Mouse (Mus musculus) kidney, embryonic 14.5 days (tissue): ENCODE measurements around the gene Tent5b. TPM values are rescaled to one million over a fixed set of nuclear protein-coding genes. Genes with fewer than 3 reads are reported as not detected.

Experiments
- ATAC-seq: fragments of 200-750 bp; cut with Nextera tagmentation; 2 replicates; pipeline ENCODE4 v1.8.0; 2017; ENCODE audit warnings: moderate number of reproducible peaks, mild to moderate bottlenecking, moderate TSS enrichment, moderate library complexity; ENCODE audit not compliant: low FRiP score, low TSS enrichment
- H3K27ac ChIP-seq: fragments of 300-500 bp; sonication (generic); 2 replicates; pipeline ENCODE4 v1.5.1; 2014; ENCODE audit warnings: low read depth, mild to moderate bottlenecking, low read length, moderate library complexity, mixed read lengths
- H3K27me3 ChIP-seq: fragments of 300-500 bp; sonication (generic); 2 replicates; pipeline ENCODE4 v1.6.1; 2014; ENCODE audit warnings: mild to moderate bottlenecking, low read length; ENCODE audit not compliant: control insufficient read depth, insufficient read depth
- H3K36me3 ChIP-seq: fragments of 300-500 bp; sonication (generic); 2 replicates; pipeline ENCODE4 v1.6.1; 2014; ENCODE audit warnings: low read length, mixed read lengths; ENCODE audit not compliant: control insufficient read depth, insufficient read depth
- H3K4me1 ChIP-seq: fragments of 300-500 bp; sonication (generic); 2 replicates; pipeline ENCODE4 v1.6.1; 2014; ENCODE audit warnings: low read length, mixed read lengths; ENCODE audit not compliant: control insufficient read depth, insufficient read depth
- H3K4me2 ChIP-seq: fragments of 300-500 bp; sonication (generic); replicated peaks from 2 replicates; pipeline ENCODE4 v1.6.1; 2014; ENCODE audit warnings: low read depth, mild to moderate bottlenecking, low read length
- H3K4me3 ChIP-seq: fragments of 300-500 bp; sonication (generic); 2 replicates; pipeline ENCODE4 v1.5.1; 2014; ENCODE audit warnings: mild to moderate bottlenecking, low read length
- H3K9ac ChIP-seq: fragments of 300-500 bp; sonication (generic); 2 replicates; pipeline ENCODE4 v1.6.1; 2014; ENCODE audit warnings: low read depth, mild to moderate bottlenecking, low read length, moderate library complexity
- H3K9me3 ChIP-seq: fragments of 300-500 bp; sonication (generic); 2 replicates; pipeline ENCODE4 v1.6.1; 2016; ENCODE audit warnings: low read length; ENCODE audit not compliant: control insufficient read depth
- WGBS: fragments of 180-500 bp; shearing (Covaris S2); extraction: QIAGEN DNeasy Blood & Tissue Kit; methylation state at CpG from one replicate; pipeline ENCODE4 v1.1.7; 2014; 5-methylcytosine and 5-hydroxymethylcytosine counted together
- polyA plus RNA-seq: library from polyadenylated mRNA; unstranded; fragments of >200 nt; fragmentation: Nextera tagmentation; extraction: Ambion mirVana; gene quantifications from 2 replicates; pipeline ENCODE4 v1.2.1, GENCODE M21; 2014

Gene Tent5b
- 0.35 and 0.94 TPM in 2 replicates for polyA plus RNA-seq

GRCm38 (mm10) chr4:133479458-133480184, at the start of gene Tent5b:
Gene Tent5b, plus strand, starts transcription at chr4:133480132.
- Histone ChIP-seq H3K27me3 (peaks cover 28% of the 10 kb centered on the region), H3K4me3 (peak within 1 kb of the TSS; percentile 47), H3K27ac (no peak within 1 kb of the TSS), H3K9me3 (no peaks in the 10 kb centered on the region), H3K4me2 (peak within 1 kb of the TSS; percentile 66), H3K36me3 (no peaks in the 10 kb centered on the region), H3K4me1 (peaks cover 8% of the 10 kb centered on the region), H3K9ac (peak within 1 kb of the TSS; percentile 48)
- ATAC-seq, result peak; percentile 96
- 2% methylated on average over 29 of the region's 29 CpGs for WGBS

GRCm38 (mm10) chr4:133431508-133431907, 48.4 kb upstream of the Tent5b start:
- Histone ChIP-seq H3K36me3 (no peaks in the 10 kb centered on the region), H3K9ac (no peak overlapping the region), H3K27me3 (no peaks in the 10 kb centered on the region), H3K27ac (no peak overlapping the region), H3K4me3 (no peak overlapping the region), H3K4me1 (no peaks in the 10 kb centered on the region), H3K9me3 (no peaks in the 10 kb centered on the region), H3K4me2 (no peak overlapping the region)
- 74% methylated on average over 6 of the region's 6 CpGs for WGBS
- ATAC-seq, result no peak

GRCm38 (mm10) chr4:133432560-133433171, 47.3 kb upstream of the Tent5b start:
- Histone ChIP-seq H3K4me1 (no peaks in the 10 kb centered on the region), H3K27me3 (no peaks in the 10 kb centered on the region), H3K9ac (no peak overlapping the region), H3K4me2 (no peak overlapping the region), H3K9me3 (no peaks in the 10 kb centered on the region), H3K36me3 (no peaks in the 10 kb centered on the region), H3K4me3 (0 out of 2 replicates have a peak overlapping the region, but pooled peaks have one; percentile 7), H3K27ac (no peak overlapping the region)
- 24% methylated on average over 17 of the region's 17 CpGs for WGBS
- ATAC-seq, result 0 out of 2 replicates have a peak, but pooled peaks have one; percentile 35

GRCm38 (mm10) chr4:133435921-133436320, 44.0 kb upstream of the Tent5b start:
- Histone ChIP-seq H3K27ac (no peak overlapping the region), H3K27me3 (no peaks in the 10 kb centered on the region), H3K4me3 (no peak overlapping the region), H3K4me2 (no peak overlapping the region), H3K36me3 (no peaks in the 10 kb centered on the region), H3K9ac (no peak overlapping the region), H3K9me3 (no peaks in the 10 kb centered on the region), H3K4me1 (peaks cover 17% of the 10 kb centered on the region)
- 92% methylated on average over 11 of the region's 11 CpGs for WGBS
- ATAC-seq, result no peak

- peak; percentile 79 for ATAC-seq
- Histone ChIP-seq H3K27me3 (no peaks in the 10 kb centered on the region), H3K4me3 (peak overlapping the region; percentile 11), H3K9me3 (no peaks in the 10 kb centered on the region), H3K4me2 (peak overlapping the region; percentile 36), H3K27ac (peak overlapping the region; percentile 42; the same call in 1 of the 2 replicates), H3K4me1 (peaks cover 17% of the 10 kb centered on the region), H3K9ac (no peak overlapping the region; the same call in 1 of the 2 replicates), H3K36me3 (no peaks in the 10 kb centered on the region)
- 8% methylated on average over 17 of the region's 17 CpGs for WGBS
Observed at GRCm38 (mm10) chr4:133439460-133440376, 40.2 kb upstream of the Tent5b start.

GRCm38 (mm10) chr4:133440377-133440795, 39.5 kb upstream of the Tent5b start:
- Histone ChIP-seq H3K27me3 (no peaks in the 10 kb centered on the region), H3K9me3 (no peaks in the 10 kb centered on the region), H3K4me2 (peak overlapping the region; percentile 36), H3K36me3 (no peaks in the 10 kb centered on the region), H3K9ac (no peak overlapping the region; the same call in 1 of the 2 replicates), H3K4me1 (peaks cover 17% of the 10 kb centered on the region), H3K4me3 (peak overlapping the region; percentile 11), H3K27ac (no peak overlapping the region)
- 6% methylated on average over 6 of the region's 6 CpGs for WGBS
- peak; percentile 51; the same call in 1 of the 2 replicates for ATAC-seq

- Histone ChIP-seq H3K36me3 (no peaks in the 10 kb centered on the region), H3K9me3 (no peaks in the 10 kb centered on the region), H3K27me3 (no peaks in the 10 kb centered on the region), H3K4me3 (no peak overlapping the region), H3K4me2 (no peak overlapping the region), H3K4me1 (peaks cover 17% of the 10 kb centered on the region), H3K27ac (no peak overlapping the region), H3K9ac (no peak overlapping the region)
- 52% methylated on average over 3 of the region's 3 CpGs for WGBS
- ATAC-seq, result no peak
Observed at GRCm38 (mm10) chr4:133442194-133442593, 37.7 kb upstream of the Tent5b start.

GRCm38 (mm10) chr4:133443085-133443484, 36.8 kb upstream of the Tent5b start:
- ATAC-seq, result no peak
- peaks cover 16% of the 10 kb centered on the region for H3K4me1 ChIP-seq
- H3K9me3 ChIP-seq, result no peaks in the 10 kb centered on the region
- H3K4me3 ChIP-seq, result no peak overlapping the region
- whole genome bisulfite sequencing, result 66% methylated on average over 5 of the region's 5 CpGs
- no peak overlapping the region; the same call in 1 of the 2 replicates for H3K27ac ChIP-seq
- no peak overlapping the region for H3K4me2 ChIP-seq
- no peak overlapping the region for H3K9ac ChIP-seq
- H3K27me3 ChIP-seq, result no peaks in the 10 kb centered on the region
- no peaks in the 10 kb centered on the region for H3K36me3 ChIP-seq
